Mouse (Mus musculus) frontal cortex, postnatal 14 days (tissue): ENCODE results near the gene Rpl36.
A peak's percentile ranks its signal among the peaks of the same experiment; 100 is the strongest.

Experiments
- DNase-seq, 2 experiments: peaks; one replicate each; pipeline ENCODE4 v3.0.0; 2022; ENCODE audit warnings: low spot score in 2 of 2

The Rpl36 gene

DNA sequence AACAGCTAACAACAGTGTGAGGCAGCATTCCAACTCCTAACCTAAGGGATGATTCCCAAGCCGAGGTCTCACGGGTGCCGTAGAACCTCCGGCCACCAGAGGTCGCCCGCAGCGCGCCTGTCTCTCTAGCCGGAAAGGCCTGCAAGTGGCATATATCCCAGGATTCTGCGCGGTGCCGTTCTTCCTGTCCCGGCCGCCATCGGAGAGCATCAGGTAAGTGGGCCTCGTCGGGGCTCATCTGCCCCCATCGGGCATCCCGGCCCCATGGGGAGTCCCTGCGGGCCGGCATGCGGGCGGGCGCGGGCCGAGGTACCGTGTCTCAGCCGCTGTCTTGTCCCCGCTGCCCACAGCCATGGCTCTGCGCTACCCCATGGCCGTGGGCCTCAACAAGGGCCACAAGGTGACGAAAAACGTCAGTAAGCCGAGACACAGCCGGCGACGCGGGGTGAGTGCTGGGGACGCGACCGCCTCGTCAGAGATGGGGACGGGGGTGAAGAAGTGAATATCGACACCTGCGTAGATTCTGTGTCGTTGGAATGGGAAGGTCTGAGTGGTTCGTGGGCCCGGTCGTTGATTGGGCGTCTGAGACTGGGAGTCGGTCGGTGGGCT lies at the start of gene Rpl36:
Gene Rpl36 (plus strand): TSS at position 181 of the 609 bp plus-strand sequence.
- peak; percentile 93 to 98 for DNase-seq

DNA sequence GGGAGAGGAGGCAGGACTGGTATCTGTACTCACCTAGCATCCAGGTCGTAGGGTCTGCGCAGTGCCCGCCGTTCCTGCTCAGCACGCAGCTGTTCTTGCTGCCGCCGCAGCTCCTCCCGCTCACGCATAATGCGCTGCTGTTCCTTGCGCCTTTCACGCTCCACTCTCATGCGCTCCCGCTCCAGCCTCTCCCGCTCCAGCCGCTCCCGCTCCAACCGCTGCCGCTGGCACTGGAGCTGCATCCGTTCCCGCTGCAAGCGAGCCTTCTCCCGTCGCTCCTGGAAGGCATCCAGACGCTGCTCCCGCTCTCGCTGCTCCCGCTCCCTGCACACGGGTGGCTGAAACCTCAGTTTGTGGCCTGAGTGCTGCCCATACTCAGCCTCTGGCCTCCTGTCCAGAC lies 46.9 kb upstream of the Rpl36 start:
- no peak for DNase-seq

DNA sequence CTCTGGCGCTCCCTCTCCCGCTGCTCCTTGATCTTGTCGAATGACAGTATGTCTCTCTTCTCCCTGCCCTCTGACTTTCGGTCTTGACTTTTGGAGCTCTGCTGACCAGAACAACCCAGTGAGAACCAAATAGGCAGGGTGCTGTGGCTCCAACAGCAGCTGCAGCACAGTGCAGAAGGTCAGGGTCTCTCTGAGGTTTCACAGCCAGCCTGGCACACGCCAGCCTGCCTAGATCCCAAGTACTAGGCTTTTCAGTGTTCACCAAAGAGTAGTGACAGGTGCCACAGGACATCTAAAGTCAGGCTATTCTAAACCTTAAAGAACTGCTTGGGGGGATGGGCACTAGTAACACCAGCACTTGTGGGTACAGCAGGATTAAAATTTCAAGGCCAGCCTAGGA lies 46.3 kb upstream of the Rpl36 start:
- DNase-seq = no peak

GRCm38 (mm10) chr17:56567370-56567769 lies 45.8 kb upstream of the Rpl36 start:
- DNase-seq = no peak

- DNase-seq = no peak
Measured at GRCm38 (mm10) chr17:56570287-56570686, 42.9 kb upstream of the Rpl36 start.

DNA sequence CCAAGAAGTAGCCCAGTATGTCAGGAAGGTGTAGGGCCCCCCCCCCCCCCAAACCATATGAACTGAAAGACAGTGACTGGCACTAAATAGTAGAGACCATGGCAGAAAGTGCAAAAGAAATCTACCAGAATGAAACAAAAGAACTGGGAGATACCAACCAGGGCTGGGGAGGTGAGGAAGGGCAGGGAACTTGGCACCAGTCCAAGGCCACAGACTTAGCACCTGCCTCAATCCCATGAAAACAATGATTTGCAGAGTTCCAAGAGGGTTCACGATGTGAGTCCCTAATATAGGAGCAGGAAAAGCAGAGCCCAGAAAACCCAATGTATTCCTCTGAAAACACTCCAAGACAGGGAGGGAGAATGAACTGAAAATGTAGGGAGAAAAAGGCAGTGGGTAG lies 41.1 kb upstream of the Rpl36 start:
- DNase-seq = no peak

DNA sequence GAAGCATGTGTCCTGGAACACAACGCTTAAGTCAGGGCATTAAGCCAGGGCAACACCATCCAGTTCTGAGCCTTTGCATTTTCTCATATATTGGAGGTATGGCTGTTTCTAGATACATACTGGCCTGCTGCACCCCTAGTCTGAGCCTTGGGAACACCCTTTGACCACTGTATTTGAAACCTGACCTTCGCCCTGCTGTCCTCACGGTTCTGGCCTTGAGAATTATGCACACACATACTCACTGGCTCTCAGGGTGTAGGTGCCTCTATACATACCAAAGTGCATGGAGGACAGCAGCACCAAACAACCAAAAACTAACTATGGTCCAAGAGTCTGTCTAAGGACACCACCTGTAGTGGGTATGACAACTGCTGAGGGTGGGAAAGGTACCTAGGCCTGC lies 40.3 kb upstream of the Rpl36 start:
- DNase-seq = no peak

DNA sequence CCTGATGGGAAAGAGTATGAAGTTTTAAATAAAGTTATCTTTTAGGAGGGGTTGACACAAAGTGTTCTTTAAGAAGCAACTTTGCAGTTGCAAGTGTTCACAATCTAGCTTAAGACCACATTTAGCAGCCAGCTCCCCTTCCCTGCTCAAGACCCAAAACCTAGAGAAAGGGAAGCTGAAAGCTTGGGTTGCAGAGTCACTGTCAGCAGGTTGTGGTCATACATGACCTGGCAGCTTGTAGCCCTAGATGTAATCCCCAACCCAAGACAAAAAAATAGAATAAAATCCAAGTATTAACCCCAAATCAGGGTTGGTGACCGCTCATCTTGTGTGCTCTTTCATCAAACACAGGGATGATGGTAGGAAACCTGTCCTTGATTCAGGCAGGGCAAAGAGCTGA lies 30.1 kb upstream of the Rpl36 start:
- no peak for DNase-seq

DNA sequence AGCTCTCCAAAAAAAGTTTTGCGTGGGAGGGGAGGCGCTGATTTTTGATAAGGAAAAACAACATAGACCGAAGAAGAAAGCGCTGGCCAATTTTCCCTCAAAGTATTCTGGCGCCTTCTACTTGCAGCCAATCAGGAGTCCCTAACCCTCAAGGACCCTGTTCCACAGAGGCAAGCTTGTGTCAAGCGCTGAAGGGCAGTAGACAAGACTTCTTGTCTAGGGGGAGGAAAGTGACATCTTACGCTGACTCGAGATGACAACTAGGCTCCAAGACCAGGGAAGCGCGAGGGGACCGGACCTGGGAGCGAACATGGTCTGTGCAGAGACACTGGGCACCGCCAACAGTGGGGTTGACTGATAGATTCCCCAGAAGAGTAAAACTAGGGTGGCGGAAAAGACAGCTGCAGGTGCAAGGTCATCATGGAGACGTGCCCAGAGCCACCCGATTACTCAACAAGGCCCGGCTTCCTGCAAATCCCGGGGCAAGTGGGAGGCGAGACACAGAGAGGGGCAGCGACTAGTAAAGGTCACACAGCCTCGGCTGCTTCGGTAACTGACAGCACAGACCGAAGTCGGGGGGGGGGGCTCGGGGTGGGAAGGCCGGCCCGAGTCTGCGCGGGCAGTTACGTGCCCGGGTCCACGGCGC lies 29.5 kb upstream of the Rpl36 start:
- DNase-seq = peak; percentile 40 to 50

DNA sequence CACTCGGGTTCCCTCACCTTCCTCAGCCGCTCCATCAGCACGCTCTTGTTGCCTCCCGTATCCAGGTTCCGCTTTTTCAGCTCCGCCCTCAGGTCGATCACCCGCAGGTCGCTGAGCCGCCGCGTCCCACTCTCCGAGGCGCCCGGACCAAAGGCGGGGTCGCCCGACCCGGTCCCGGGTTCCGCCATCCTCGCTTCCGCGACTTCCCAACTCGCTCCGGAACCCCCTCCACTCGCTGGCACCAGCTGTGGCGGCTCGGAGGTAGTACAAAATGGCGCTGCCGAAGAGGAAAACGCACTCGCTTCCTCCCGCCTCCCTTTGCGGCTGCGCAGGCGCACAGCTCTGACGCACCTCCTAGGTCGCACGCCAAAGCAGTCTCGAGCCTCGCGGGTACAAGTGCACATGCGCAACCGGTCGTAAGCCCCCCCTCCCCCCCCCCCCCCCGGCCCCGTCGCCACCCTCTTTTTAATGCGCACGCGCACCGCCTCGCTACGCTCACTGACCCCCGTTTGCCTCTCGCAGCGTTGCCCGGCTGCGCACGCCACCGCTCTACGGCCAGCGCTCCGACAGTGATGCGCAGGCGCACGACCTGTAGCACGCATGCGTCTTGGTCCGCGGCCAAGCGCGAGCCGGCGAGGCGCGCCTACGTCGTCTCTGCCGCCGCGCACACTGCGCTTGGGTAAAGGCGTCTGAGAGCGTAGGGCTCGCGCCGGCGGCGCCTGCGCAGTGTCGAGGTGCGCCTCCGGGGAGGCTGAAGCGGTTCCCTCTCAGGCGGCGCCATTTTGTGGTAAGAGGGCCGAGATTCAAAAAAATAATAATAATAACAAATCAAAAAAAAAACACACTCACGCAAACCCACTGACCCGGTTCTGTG lies 28.7 kb upstream of the Rpl36 start, which contains the start of the genes Safb2 and Safb:
Gene Safb2 (minus strand): TSS at position 329 of the 874 bp plus-strand sequence.
Gene Safb (plus strand): TSS at position 569 of the 874 bp plus-strand sequence.
- peak; percentile 99 for DNase-seq

DNA sequence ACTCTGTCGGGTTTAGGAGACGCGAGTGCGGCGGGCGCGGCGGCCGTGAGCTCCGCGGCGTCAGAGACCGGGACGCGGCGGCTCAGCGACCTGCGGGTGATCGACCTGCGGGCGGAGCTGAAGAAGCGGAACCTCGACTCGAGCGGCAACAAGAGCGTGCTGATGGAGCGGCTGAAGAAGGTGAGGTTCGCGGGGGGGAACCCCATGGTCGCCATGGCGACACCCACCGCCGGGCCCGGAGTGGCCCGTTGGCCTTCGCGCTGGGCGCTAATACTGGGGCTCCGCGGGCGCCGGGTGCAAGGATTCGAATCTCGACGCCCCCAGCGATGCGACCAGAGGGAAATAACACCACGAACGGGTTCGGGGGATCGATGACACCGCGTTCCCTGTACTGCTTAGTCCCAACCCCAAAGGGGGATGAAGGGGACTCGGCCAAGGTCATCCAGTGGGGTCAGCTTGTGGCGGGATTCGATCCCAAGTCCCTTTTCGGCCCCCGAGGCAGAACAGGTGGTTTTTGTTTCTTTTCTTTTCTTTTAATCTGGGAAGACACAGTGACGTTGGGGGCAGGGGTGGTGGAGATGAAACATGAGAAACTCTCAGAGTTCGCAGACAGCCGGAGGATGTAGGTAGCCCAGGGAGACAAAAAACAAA lies 27.9 kb upstream of the Rpl36 start:
- no peak for DNase-seq

GRCm38 (mm10) chr17:56587773-56588172 lies 25.4 kb upstream of the Rpl36 start:
- DNase-seq = no peak

DNA sequence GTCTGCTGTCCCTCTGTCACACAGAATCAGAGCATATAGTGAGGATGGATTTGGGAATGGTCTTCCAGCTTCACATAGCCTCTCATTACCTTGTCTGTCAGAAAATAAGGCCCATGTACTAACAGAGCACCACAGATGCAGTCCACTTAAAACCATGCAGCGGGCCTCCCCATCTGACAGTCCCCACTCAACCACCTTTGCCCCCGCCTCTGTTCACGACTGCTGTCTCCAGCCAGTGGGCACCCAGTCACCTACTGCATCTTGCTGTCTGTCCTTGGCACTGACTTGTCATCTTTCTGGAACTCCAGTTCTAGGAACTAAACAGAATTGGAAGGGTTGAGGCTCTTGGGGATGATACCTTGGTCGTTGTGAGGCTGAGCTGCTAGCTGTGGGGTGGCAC lies 24.3 kb upstream of the Rpl36 start:
- DNase-seq = no peak

GRCm38 (mm10) chr17:56592553-56592952 lies 20.7 kb upstream of the Rpl36 start:
- DNase-seq = no peak

DNA sequence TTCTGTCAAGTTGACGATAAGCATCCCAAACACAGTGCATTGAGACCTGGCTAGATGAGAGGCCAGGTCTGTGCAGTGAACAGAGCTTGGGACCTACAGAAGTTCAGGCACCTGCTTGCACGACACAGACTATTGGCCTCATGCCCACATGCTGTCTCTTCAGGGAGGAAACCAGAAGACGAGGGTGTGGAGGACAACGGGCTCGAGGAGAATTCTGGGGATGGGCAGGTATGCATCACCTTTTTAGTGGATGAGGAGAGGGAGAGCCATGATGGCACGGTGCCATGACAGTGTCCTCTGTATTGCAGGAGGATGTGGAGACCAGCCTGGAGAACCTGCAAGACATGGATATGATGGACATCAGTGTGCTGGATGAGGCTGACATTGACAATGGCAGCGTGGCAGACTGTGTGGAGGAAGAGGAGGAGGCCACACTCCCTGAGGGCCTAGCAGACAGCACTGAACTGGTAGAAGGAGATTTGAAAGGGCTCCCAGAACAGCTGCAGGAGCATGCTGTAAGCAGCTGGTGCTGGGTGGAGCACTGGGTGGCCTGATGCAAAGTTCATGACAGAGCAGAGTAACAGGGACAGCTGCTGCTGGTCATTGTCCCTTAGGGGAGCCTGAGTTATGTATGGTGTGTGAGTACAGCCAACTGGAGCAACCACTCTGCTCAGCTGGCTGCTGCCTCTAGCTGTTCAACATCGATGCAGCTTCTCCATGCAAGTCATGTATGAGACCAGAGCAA lies 19.5 kb upstream of the Rpl36 start:
- DNase-seq = no peak

- DNase-seq = no peak
Measured at GRCm38 (mm10) chr17:56603186-56604069, 9.8 kb upstream of the Rpl36 start.

GRCm38 (mm10) chr17:56604070-56604380 lies 9.2 kb upstream of the Rpl36 start:
- no peak for DNase-seq

DNA sequence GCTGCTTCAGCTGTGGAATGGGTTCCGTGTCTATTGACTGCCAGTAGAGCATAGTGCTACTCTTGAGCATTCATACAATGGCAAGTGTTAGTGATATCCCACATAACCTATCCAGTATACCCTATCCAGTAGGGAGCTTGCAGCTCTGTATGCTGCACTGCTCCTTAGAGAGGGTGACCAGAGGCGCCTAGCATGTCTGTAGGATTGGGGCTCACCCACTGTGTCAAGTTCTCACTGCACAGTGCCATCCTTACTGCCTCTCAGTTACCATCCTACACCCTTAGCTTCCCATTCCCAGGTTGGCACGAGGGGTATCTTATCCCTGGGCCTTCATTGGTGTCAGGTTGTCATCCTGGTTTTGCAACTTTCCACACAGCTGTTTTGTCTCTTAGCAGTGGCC lies 8.8 kb upstream of the Rpl36 start:
- no peak for DNase-seq

DNA sequence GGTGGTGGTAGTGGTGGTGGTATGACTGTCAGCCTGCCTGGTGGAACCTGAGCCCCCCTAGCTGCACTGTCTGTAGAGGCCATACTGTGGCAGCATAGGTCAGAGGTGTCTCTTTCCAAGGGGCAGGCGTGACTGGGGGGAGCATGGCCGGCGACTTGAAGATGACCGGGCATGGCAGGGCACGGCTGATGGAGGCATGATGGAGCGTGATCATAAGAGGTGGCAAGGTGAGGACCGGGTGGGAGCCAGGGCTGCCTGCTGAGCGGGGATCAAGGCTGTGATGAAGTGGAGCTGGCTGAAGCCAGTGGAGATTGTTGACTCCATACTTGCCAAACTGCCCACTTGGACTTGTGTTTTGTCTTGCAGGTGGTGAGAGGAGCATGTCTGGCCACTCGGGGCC lies 7.8 kb upstream of the Rpl36 start:
- no peak for DNase-seq

DNA sequence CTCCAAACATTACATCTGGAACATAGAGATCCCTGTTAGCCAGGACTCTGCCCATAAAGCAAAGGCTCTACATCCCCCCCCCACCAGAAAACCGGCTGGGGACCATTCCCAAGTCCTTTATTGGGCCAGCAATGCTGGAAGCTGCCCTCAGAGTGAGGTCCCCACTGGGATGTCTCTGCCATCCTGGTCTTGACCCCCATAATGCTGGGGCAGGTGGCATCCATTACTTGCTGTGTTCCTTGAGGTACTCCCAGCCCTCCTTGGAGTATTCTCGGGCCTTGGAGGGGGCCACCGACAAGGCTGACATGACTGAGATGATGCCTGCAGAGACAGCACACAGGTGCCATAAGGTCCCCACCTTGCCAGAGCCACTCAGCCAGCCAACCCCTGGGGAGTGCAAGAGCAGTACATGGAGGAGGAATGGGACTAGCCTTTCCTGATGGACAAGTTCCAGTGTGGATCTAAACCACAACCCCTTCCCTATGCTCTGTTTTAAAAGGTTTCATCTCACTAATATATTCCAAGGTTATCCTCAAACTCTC lies 5.6 kb upstream of the Rpl36 start:
- no peak for DNase-seq
